Mouse (Mus musculus): Measurements from ENCODE around the gene Slc35a2.

The Slc35a2 gene

DNA sequence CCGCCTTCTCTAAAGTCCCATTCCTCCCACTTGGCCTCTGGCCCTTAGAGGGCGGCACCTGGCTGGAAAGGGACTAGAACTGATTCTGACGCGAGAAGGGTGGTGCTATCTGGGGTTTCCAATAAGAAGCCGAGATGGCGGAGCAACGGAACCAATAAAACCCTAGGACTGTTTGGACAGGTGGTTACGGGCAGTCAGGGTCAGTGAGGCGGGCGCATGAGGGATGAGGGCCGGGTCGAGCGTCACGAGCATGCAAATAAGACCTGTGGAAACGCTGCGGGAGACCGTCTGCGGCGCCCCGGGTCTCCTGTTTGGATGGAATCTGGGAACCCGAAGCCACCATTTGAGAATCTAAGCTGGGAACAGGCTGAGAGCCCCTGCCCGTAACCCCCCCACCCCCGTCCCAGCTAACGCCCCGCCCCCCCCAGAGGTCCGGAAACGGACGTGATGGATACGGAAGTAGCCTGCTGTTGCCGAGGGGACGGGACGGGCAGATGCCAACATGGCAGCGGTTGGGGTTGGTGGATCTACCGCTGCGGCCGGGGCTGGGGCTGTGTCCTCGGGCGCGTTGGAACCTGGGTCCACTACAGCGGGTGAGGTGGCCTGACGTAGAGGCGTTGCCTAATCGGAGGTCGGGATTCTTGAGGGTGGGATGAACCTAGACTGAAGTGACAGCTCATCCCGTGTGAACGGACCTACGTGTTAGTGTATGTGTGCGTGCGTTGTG, at the start of gene Slc35a2:
Slc35a2 (plus strand) TSS at position 188 of the 727 bp plus-strand sequence.
- peak; percentile 52 to 60 for DNase-seq (ENCODE audit: low read depth in 1 of 2, low spot score in 2 of 2)

DNA sequence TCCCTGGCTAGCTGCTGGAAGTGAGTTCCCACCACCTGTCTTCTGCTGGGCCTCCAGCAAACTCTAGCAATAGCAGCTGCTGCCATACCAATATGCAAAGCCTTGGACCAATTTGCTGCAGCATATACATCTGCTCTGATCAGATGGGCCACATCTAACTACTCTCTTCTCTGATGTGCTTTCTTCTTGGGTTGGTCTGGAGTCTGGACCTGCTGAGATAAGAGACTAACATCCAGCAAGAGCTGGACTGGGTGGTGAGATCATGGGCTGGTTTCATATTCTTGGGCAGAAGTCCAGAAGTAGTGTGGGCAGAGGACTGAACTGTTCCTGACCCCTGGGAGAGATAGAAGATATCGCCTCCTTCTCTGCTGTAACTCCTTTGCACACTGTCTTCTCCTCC, 46.7 kb upstream of the Slc35a2 start:
- no peak for DNase-seq (ENCODE audit: low read depth in 1 of 2, low spot score in 2 of 2)

DNA sequence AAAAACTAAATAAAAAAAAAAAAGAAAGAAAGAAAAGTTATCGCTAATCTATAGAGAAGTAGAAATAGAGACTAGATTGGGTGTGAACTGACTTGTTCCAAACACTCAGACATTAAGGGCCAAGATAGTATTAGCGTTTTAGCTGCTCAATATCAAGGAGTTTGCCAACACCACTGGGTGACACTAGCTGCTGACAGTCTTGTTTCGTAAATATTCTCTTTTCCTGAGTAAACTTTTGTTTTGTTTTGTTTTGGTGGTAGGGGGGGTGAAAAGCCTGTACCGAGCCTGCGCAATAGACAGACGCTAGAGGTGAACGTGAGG, 43.0 kb upstream of the Slc35a2 start:
- DNase-seq (ENCODE audit: low read depth in 1 of 2, low spot score in 2 of 2) = no peak

DNA sequence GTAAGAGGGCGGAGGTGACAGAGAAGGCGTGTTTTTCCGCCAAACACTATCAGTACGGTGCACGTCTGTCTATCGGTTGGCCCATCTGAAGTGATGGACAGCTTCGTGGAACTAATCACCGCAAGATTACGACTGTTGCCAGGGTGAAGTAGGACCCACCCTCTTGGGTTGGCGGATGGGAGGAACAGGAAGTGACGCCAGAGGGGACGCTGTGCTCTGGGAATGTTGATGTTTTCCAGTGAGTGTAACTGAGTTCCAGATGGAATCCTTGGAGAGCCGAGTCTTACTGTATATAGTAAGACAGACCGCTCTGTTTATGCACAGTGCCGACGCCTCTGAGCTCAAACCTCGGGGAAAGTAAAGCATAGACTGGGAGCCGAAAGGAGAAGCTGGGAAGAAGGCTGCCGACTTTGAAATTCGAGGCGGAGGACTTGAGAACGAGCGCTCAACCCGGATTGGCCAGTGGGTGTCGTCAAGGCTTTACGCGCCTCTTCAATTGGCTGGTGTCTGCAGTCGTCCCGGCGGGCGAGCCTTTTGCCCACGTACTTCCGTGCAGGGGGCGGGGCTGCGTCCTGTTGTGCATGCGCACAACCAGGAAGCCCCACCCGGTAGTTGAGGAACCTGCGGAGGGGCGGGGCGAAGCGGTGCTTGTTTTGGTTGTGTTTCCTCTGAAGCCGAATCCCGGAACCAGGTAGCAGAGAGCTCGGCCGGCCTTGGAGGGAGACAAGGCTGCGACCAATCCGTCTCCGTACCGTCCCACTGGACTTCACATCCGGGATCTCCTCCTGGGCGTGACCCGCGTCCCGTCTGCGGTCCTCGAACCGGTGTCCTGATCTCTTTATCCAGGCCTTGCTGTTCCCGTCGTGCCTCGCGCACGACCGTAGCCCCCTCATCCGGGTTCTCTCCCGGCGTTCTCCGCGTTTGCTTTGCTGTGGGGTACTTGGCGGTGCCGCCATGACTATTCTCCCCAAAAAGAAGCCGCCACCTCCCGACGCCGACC, 42.4 kb upstream of the Slc35a2 start, which contains the start of gene Otud5:
Otud5 (plus strand) TSS at position 202 of the 1,000 bp plus-strand sequence.
- DNase-seq (ENCODE audit: low read depth in 1 of 2, low spot score in 2 of 2) = peak; percentile 90 to 92

DNA sequence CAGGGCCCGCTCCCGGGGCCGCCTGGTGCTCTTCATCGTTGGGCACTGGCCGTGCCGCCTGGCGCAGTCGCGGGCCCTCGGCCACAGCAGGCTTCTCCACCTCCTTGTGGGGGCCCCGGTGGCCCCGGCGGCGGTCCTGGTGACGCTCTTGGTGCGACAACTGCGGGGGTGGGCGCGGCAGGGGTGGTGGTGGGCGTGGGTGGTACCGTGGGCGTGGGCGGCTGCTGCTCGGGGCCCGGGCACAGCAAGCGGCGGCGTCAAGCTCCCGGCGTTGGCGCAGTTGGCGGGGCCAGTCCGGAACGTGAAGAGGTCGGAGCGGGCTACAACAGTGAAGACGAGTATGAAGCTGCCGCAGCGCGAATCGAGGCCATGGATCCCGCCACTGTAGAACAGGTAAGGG, 41.5 kb upstream of the Slc35a2 start:
- no peak for DNase-seq (ENCODE audit: low read depth in 1 of 2, low spot score in 2 of 2)

DNA sequence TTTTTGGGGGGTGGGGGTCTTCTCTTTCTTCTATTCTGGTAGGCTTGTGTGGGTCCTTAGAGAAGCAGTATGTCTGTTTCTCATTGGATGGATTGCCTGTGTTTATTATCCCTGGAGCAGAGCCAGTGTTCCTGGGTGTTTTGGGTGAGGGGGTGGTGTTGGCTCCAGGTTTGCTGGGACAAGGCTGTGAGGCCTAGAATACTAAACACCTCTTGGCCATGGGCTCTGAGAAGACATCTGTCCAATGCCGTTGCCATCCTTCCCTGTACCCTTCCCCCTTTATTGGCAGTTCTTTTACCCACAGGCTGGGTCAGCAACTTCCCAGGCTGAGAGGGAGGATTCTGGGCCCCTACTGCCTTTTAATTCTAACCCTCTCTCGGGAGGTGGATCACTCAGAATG, 36.0 kb upstream of the Slc35a2 start:
- DNase-seq (ENCODE audit: low read depth in 1 of 2, low spot score in 2 of 2) = no peak

DNA sequence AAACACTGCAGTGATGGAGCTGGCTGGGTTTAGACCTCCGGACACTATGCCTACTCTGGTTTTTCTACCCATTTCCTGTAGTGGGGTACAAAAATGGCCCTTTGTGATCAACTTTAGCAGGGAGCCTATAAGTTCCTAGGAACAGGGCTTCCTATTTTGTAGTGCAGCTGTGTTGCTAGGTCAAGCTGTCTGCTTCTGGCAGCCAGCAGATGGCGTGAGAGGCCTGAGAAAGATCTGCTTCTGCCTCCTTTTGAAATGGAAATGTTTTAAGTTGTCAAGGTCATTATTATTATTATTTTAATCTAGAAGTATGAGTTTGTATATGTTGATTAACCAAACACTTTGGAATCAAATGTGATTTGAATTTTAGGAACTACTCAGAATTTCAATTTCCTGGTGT, 29.2 kb upstream of the Slc35a2 start:
- DNase-seq (ENCODE audit: low read depth in 1 of 2, low spot score in 2 of 2) = no peak

DNA sequence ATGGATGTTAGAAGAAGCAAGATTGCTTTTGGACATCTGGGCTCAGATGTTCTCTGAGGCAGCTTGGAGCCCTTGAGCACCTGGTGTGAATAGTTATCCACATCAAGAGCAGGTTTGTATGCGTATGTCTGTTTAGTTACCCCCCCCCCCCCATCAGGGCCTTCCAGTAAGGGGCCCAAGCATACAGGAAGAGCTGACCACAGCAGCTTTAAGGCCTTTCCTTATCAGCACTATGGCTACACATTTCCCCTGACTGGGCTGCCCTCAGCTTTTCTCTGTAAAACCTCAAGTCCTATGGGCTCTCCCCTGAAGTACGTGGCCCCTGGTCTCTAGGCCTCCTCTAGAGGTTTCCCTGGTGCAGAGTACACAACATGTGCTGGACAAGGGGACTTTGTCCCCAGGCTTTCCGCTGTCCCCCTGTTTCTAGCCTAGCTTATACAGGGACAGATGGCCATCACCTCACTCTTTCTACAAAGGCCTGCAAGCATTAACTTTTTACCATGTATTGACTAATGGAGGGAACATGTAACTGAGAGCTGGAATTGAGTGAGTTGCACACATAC, 24.6 kb upstream of the Slc35a2 start:
- DNase-seq (ENCODE audit: low read depth in 1 of 2, low spot score in 2 of 2) = no peak

DNA sequence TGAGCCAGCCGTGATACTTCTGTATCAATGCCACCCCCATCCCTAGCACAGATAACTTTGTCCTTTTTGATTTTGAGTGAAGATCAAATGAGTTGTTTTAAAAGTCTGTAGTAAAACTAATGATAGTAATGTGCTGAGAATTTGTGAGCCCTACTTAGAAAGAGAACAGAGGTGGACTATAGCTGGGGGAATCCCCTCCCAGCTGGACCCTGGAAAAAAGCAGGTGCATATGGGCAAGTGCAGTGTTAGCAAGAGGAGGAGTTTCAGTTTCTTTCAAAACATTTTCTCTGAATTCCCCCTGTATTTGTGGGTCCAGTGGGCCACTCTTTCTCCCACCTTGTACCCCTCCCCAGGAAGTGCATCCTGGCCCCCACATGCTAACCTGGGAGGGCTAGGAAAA, 20.6 kb upstream of the Slc35a2 start:
- DNase-seq (ENCODE audit: low read depth in 1 of 2, low spot score in 2 of 2) = no peak

DNA sequence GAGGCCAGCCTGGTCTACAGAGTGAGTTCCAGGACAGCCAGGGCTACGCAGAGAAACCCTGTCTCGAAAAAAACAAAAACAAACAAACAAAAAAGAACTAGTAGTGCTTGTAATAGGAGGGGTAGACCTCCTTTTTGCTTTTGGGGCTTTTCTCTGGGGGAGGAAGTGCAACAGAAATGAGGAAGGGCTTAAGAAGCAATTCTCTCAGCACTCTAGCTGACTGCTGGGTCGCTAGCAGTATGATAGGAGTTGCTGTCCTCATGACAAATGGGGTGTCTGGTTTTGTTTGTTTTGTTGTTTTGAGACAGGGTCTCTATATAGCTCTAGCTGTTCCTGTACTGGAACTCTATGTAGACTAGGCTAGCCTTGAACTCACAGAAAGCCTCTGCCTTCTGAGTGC, 19.3 kb upstream of the Slc35a2 start:
- DNase-seq (ENCODE audit: low read depth in 1 of 2, low spot score in 2 of 2) = no peak

DNA sequence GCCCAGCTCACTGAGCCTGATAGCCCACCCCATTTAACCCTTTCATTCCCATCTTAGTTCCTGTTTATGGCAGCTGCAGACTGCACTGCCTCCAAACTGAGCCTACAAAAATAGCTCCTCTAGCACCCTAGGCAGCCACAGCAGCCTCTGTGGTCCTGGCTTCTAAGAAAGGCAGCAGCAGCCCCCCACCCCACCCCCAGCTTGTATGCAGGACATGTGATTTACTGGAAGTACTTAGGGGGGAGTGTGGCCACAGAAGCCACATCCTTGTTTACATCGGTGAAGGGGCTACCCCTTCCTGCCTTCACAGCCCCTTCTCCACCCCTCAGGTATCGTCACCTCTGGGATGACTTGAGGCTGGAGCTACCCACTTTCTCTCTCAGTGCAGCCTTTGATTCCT, 18.5 kb upstream of the Slc35a2 start:
- no peak for DNase-seq (ENCODE audit: low read depth in 1 of 2, low spot score in 2 of 2)

DNA sequence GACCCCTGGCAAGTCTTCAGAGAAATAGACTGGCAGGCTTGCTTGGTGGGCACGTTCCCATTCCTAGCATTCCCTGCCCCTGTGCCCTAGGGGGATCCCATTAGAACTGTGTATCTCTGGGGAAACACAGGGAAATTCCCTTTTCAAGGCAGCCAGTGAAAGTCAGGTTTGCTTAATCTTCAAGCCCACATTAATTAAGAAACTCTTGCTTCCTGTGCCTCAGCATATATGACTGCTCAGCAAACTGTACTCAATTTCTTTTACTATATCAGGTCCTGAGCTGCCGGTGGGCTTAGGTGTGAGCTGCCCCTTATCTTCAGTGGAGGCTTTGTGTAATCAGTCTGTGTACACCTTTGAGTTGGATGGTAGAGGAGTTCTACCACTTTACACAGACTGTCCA, 18.0 kb upstream of the Slc35a2 start:
- no peak for DNase-seq (ENCODE audit: low read depth in 1 of 2, low spot score in 2 of 2)

DNA sequence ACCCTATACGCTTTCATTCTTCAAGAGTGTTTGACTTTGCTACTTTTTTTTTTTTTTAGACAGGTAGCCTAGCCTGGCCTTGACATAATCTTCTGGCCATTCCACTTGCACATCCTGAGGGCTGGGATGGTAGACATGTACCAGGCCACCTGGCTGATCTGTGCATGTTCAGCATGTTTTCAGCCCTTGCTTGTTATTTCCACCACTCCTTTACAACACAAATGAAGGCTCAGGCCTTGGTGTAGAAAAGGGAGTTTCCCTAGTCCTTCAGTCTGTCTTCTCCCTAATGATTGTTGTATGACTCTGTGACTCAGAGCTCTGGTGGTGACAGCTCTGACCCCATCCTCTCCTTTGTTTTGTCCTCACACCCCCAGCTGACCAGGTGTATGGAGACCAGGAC, 16.7 kb upstream of the Slc35a2 start:
- DNase-seq (ENCODE audit: low read depth in 1 of 2, low spot score in 2 of 2) = no peak

DNA sequence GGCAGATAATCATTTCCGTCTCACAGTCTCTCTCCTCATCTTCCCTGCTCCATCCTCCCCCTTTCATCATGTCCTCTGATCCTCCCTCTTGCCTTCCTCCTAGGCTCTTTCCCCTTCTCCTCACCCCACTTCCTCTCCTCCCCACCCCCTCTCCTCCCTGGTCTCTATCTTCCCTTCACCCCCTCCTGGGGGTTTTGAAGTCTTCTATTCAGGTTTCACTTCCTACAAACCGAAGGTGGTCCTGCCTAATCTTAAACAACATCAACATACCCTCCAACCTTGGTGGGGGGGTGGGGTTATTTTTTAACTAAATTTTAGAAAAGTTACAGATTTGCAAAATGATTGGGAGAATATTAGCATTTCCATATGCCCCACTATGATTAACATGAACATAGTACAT, 15.3 kb upstream of the Slc35a2 start:
- no peak for DNase-seq (ENCODE audit: low read depth in 1 of 2, low spot score in 2 of 2)

DNA sequence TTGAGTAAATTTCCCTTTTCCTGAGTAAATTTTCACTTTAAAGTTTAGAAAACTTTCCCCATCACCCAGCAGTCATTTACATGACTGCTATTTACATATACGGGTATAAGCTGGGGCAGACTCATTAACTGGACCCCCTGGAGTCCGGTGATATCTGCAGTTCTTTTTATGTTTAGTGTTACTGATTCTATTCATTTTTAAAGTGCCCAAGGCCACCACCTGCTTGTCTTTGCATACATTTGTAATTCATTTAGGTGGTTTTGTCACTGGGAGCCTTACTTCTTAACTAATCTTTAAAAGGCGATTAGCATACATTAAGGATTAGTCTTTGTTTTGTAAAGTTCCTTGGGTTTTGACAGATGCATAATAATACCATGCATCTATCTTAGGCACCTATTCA, 14.0 kb upstream of the Slc35a2 start:
- DNase-seq (ENCODE audit: low read depth in 1 of 2, low spot score in 2 of 2) = no peak

DNA sequence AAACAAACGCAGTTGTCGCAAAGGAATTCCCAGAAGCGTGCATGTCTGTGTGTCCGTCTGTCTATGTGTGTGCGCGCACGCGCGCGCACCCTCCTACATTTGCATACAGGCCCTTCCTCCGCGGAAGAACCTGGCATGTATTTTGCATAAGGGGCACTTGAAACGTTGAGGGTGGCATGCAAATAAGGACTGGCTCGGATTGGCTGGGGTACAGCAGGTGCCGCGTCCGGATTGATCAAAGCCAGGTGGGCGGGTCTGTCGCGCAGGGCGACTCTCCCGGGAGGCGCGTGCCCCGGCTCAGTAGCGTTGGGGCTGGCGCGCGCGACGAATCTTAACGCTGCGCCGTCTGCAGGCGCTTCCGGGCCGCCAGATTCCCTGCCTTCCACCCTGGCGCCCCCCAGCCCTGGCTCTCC, 5.8 kb upstream of the Slc35a2 start, which contains the start of gene Pim2:
Pim2 (plus strand) TSS at position 256 of the 413 bp plus-strand sequence.
- peak; percentile 40 to 62 for DNase-seq (ENCODE audit: low read depth in 1 of 2, low spot score in 2 of 2)

DNA sequence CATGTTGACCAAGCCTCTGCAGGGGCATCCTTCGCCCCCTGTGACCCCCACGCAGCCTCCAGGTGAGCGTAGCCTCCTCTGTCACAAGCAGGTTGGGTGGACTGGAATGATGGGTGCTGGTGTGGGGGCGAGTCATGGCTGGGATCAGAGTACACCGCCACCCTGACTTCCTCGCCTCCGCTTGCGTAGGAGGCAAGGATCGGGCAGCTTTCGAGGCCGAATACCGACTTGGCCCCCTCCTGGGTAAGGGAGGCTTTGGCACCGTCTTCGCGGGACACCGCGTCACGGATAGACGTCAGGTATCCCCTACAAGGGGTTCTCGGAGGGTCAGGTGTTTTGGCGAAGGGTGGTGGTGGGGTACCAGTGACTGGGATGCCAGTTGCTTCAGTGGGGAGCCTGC, 5.3 kb upstream of the Slc35a2 start:
- DNase-seq (ENCODE audit: low read depth in 1 of 2, low spot score in 2 of 2) = no peak

DNA sequence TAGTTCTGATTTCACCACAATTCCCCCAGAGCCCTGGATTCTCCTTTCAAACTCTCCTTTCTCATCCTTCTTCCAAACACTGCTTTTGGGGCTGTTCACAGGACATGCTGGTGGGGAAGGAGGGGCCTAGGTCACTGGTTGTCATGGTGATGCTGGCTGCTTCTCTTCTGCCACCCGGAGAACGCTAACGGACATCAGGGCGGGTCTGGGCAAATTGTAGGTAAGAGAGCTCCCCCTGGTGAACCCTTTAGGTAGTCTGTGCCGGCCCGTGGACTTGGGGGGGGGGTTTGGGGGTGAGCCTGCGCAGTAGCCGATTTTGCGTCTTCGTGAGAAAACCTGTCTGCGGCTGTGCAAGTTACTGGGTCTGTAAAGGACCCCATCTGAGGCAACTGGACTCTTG, 4.0 kb upstream of the Slc35a2 start:
- DNase-seq (ENCODE audit: low read depth in 1 of 2, low spot score in 2 of 2) = peak; percentile 13 to 46

DNA sequence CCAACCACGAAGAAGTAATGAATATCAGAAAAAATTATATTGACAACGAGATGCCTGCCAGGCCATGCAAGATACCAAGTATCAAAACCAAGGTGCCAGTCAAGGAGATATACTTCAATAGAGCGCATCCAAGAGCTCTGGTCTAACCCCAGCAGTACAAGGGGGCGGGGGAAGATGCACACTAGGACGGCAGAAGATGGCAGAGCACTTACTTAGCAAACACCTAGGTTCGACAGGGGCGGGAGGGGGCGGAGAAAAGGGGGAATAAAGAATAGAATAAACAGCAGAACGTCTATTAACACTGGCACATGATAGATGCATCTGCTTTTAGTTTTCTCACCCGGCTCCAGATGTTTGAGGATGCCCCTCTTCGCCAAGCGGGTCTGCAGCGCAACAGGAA, 14.4 kb downstream of the Slc35a2 start:
- DNase-seq (ENCODE audit: low read depth in 1 of 2, low spot score in 2 of 2) = no peak

DNA sequence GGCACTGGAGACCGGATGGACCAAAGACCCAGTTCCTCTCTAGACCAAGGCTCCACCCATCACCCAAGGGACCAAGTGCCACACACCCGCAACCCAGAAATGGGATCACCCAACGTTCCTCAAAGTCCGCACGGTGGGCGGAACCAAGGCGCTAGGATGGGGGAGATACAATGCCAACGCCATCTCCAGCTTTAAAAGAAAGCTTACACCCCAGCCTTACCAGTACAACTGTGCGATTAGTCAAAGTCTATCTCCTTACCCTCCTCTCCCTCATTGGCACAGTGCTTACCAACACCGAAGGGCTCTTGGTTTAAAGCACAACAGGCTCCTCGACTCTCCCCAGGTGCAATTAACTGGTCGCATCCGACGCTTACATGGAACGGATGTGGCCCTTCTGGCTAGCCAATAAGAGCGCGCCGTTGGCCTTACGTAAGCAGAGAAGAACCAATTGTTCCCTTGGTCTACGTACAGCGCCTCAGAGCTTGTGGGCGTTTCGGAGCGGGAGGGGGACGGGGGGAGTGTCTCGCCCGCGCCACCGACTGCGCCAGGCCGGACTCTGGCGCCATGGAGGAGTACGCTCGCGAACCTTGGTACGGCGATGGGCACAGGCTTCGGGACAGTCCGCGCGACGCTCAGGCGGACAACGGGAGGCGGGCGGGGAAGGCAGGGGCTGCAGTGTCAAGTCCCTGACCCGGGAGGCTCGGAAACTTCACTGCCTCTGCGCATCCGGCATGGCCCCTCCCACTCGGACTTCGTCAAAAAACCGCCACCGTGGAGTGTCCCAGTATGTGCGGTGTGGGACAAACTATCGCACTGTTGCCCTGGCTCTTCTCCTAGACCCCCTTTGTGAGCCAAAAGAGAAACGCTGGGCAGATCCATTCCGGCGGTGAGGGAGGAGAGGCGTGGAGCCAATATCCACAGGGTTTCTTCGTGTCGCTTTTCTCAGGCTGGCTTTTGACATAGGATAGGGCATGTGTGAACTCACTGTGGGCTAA, 15.3 kb downstream of the Slc35a2 start, which contains the start of the genes Pqbp1 and Timm17b:
Pqbp1 (minus strand) TSS at position 390 of the 995 bp plus-strand sequence.
Timm17b (plus strand) TSS at position 478 of the 995 bp plus-strand sequence.
- peak; percentile 66 to 74 for DNase-seq (ENCODE audit: low read depth in 1 of 2, low spot score in 2 of 2)
